18 mouse cellular contexts compared by ENCODE assay signal in genomic region chr2:152177806-152178170, GRCm38 (mm10). TPM values are rescaled to one million over a fixed set of nuclear protein-coding genes. Genes with fewer than 3 reads are reported as not detected.
DNase-seq lines count a peak whose midpoint lies in the region; ATAC-seq and TF ChIP-seq lines count a peak whose summit lies in the region.
"Had no signal": no experiment of that assay in that cellular context is flagged by ENCODE, and none has a peak within 500 bp of the region (broad histone marks: within the 10 kb centered on the region; RNA-seq: fewer than 3 reads in every experiment).

No protein-coding gene starts in this region.

- peaks cover 14% of the 10 kb centered on the region; the same call in 1 of the 2 replicates for H3K4me1 ChIP-seq in heart, embryonic 13.5 days
- H3K4me1 ChIP-seq in intestine, embryonic 15.5 days (replicated peaks) = peaks cover 9% of the 10 kb centered on the region
- no peaks in the 10 kb centered on the region for H3K4me1 ChIP-seq in intestine, postnatal 0 days (replicated peaks; ENCODE audit: control insufficient read depth, insufficient read depth, low read length)
- peaks cover 4% of the 10 kb centered on the region; the same call in 1 of the 2 replicates for H3K4me1 ChIP-seq in stomach, embryonic 16.5 days (ENCODE audit: control insufficient read depth, insufficient read depth, low read length)
- no peaks in the 10 kb centered on the region for H3K4me1 ChIP-seq in stomach, postnatal 0 days (replicated peaks; ENCODE audit: control insufficient read depth, insufficient read depth)

- TF ChIP-seq CTCF in intestine, postnatal 0 days (IDR thresholded peaks at IDR 0.05; ENCODE audit: low read depth) = no peak
- TF ChIP-seq CTCF in stomach, postnatal 0 days (IDR thresholded peaks at IDR 0.05; ENCODE audit: low read depth) = no peak

- intact Hi-C loops in heart, postnatal 14 days (cut with DNase I) = no loop called here

- H3K9ac ChIP-seq in heart, embryonic 13.5 days = no peak overlapping the region
- no peak overlapping the region for H3K9ac ChIP-seq in intestine, embryonic 15.5 days
- no peak overlapping the region for H3K9ac ChIP-seq in intestine, postnatal 0 days (ENCODE audit: low read depth, low read length)
- H3K9ac ChIP-seq in stomach, embryonic 16.5 days (ENCODE audit: low read length) = no peak overlapping the region
- H3K9ac ChIP-seq in stomach, postnatal 0 days (ENCODE audit: low read length) = no peak overlapping the region
- H3K9ac ChIP-seq: embryonic facial prominence, embryonic 13.5 days; forebrain, postnatal 0 days; hindbrain, embryonic 15.5 days had no signal

- TF ChIP-seq EP300 in stomach, postnatal 0 days (optimal IDR thresholded peaks at IDR 0.05) = no peak

- 71% methylated on average over 6 of the region's 6 CpGs for WGBS in heart, embryonic 13.5 days
- 78% methylated on average over 6 of the region's 6 CpGs for WGBS in intestine, embryonic 15.5 days
- WGBS in intestine, postnatal 0 days = 74% methylated on average over 6 of the region's 6 CpGs
- 77% methylated on average over 6 of the region's 6 CpGs for WGBS in stomach, embryonic 16.5 days
- 70% methylated on average over 6 of the region's 6 CpGs for WGBS in stomach, postnatal 0 days

- no peak for ATAC-seq in heart, embryonic 13.5 days (ENCODE audit: extremely low read depth, insufficient number of reproducible peaks, low FRiP score, low TSS enrichment)
- no peak for ATAC-seq in intestine, embryonic 15.5 days
- ATAC-seq in intestine, postnatal 0 days = no peak
- ATAC-seq in stomach, embryonic 16.5 days (ENCODE audit: insufficient read depth, low FRiP score) = no peak
- ATAC-seq in stomach, postnatal 0 days (ENCODE audit: low FRiP score, low TSS enrichment) = no peak
- ATAC-seq: midbrain, embryonic 16.5 days; Patski had no signal

- no peaks in the 10 kb centered on the region for H3K9me3 ChIP-seq in heart, embryonic 13.5 days
- H3K9me3 ChIP-seq in intestine, embryonic 15.5 days = no peaks in the 10 kb centered on the region
- no peaks in the 10 kb centered on the region for H3K9me3 ChIP-seq in intestine, postnatal 0 days (ENCODE audit: control insufficient read depth)
- no peaks in the 10 kb centered on the region for H3K9me3 ChIP-seq in stomach, embryonic 16.5 days (replicated peaks; ENCODE audit: control insufficient read depth, low read length)
- H3K9me3 ChIP-seq in stomach, postnatal 0 days (ENCODE audit: control insufficient read depth, low read length) = no peaks in the 10 kb centered on the region
- H3K9me3 ChIP-seq: embryonic facial prominence, embryonic 13.5 days; hindbrain, embryonic 15.5 days had no signal

- H3K4me2 ChIP-seq in heart, embryonic 13.5 days = 0 out of 2 replicates have a peak overlapping the region, but pooled peaks have one; percentile 57
- peak overlapping the region; percentile 51; the same call in 1 of the 2 replicates for H3K4me2 ChIP-seq in intestine, embryonic 15.5 days (replicated peaks)
- no peak overlapping the region; the same call in 1 of the 2 replicates for H3K4me2 ChIP-seq in intestine, postnatal 0 days (replicated peaks; ENCODE audit: low read depth)
- 0 out of 2 replicates have a peak overlapping the region, but pooled peaks have one; percentile 32 for H3K4me2 ChIP-seq in stomach, embryonic 16.5 days (ENCODE audit: low read depth, low read length)
- no peak overlapping the region for H3K4me2 ChIP-seq in stomach, postnatal 0 days (replicated peaks; ENCODE audit: low read depth)

- no peak for DNase-seq in heart, postnatal 14 days
- no peak for DNase-seq in stomach, postnatal 0 days (ENCODE audit: low spot score)
- DNase-seq in natural killer cell, adult 2 months (ENCODE audit: low spot score in 2 of 2) = no peak
- DNase-seq: cerebellum, adult 9-10 months; forebrain, postnatal 0 days; layer of hippocampus, adult 9-11 months; left cerebral cortex, postnatal 4 days; thymus, postnatal 36 days had no signal

- no peaks in the 10 kb centered on the region for H3K36me3 ChIP-seq in heart, embryonic 13.5 days
- H3K36me3 ChIP-seq in intestine, embryonic 15.5 days = no peaks in the 10 kb centered on the region
- H3K36me3 ChIP-seq in intestine, postnatal 0 days (ENCODE audit: control insufficient read depth, insufficient read depth) = no peaks in the 10 kb centered on the region
- H3K36me3 ChIP-seq in stomach, embryonic 16.5 days (ENCODE audit: control insufficient read depth, insufficient read depth, low read length) = no peaks in the 10 kb centered on the region
- H3K36me3 ChIP-seq in stomach, postnatal 0 days (ENCODE audit: control insufficient read depth, insufficient read depth, low read length) = no peaks in the 10 kb centered on the region
- H3K36me3 ChIP-seq: embryonic facial prominence, embryonic 13.5 days; hindbrain, embryonic 15.5 days had no signal

- no peak overlapping the region for H3K4me3 ChIP-seq in heart, embryonic 13.5 days
- no peak overlapping the region for H3K4me3 ChIP-seq in intestine, embryonic 15.5 days (replicated peaks)
- H3K4me3 ChIP-seq in intestine, postnatal 0 days (ENCODE audit: low read depth, low read length) = no peak overlapping the region
- no peak overlapping the region for H3K4me3 ChIP-seq in stomach, embryonic 16.5 days (replicated peaks; ENCODE audit: low read length)
- no peak overlapping the region for H3K4me3 ChIP-seq in stomach, postnatal 0 days (ENCODE audit: low read depth, low read length)
- H3K4me3 ChIP-seq: hindbrain, embryonic 15.5 days; left cerebral cortex, adult 2 months had no signal

- H3K27ac ChIP-seq in heart, embryonic 13.5 days (replicated peaks) = 0 out of 2 replicates have a peak overlapping the region, but pooled peaks have one; percentile 20
- no peak overlapping the region for H3K27ac ChIP-seq in intestine, embryonic 15.5 days
- H3K27ac ChIP-seq in intestine, postnatal 0 days (ENCODE audit: low read depth, low read length) = no peak overlapping the region
- no peak overlapping the region for H3K27ac ChIP-seq in stomach, embryonic 16.5 days (ENCODE audit: low read length)
- H3K27ac ChIP-seq in stomach, postnatal 0 days (replicated peaks) = no peak overlapping the region
- H3K27ac ChIP-seq: embryonic facial prominence, embryonic 13.5 days; hindbrain, embryonic 15.5 days; left cerebral cortex, adult 2 months had no signal

- no peaks in the 10 kb centered on the region for H3K27me3 ChIP-seq in heart, embryonic 13.5 days (replicated peaks)
- no peaks in the 10 kb centered on the region for H3K27me3 ChIP-seq in intestine, embryonic 15.5 days (replicated peaks)
- no peaks in the 10 kb centered on the region for H3K27me3 ChIP-seq in intestine, postnatal 0 days (replicated peaks; ENCODE audit: control insufficient read depth, insufficient read depth, low read length)
- no peaks in the 10 kb centered on the region for H3K27me3 ChIP-seq in stomach, embryonic 16.5 days (ENCODE audit: control insufficient read depth, insufficient read depth, low read length)
- H3K27me3 ChIP-seq in stomach, postnatal 0 days (ENCODE audit: control insufficient read depth, insufficient read depth, low read length) = no peaks in the 10 kb centered on the region
- H3K27me3 ChIP-seq: hindbrain, embryonic 15.5 days had no signal

RNA-seq across cellular contexts. Expression of gene Tcf15, which starts 34.4 kb away (rescaled TPM):
- polyA plus RNA-seq in heart, embryonic 13.5 days (2015; fragmentation: Nextera tagmentation; extraction: Ambion mirVana) = 9.2 and 9.4 TPM in 2 replicates
- total RNA-seq in heart, postnatal 14 days (2021) = 10 to 100 TPM; 40.0 to 43.0 TPM
- polyA plus RNA-seq in intestine, embryonic 15.5 days (2015; fragmentation: Nextera tagmentation; extraction: Ambion mirVana) = 10.3 and 10.4 TPM in 2 replicates
- 3.2 and 4.5 TPM in 2 replicates for polyA plus RNA-seq in intestine, postnatal 0 days (2015; fragmentation: Nextera tagmentation; extraction: Ambion mirVana)
- polyA plus RNA-seq in stomach, embryonic 16.5 days (2015; fragmentation: Nextera tagmentation; extraction: Ambion mirVana) = 3.0 and 5.7 TPM in 2 replicates
- 2.5 and 3.1 TPM in 2 replicates for polyA plus RNA-seq in stomach, postnatal 0 days (2015; fragmentation: Nextera tagmentation; extraction: Ambion mirVana)
- polyA plus RNA-seq: C2C12, Patski had no signal

RNA-seq across cellular contexts. Expression of gene Csnk2a1, which starts 48.9 kb away (rescaled TPM):
- polyA plus RNA-seq in heart, embryonic 13.5 days (2015; fragmentation: Nextera tagmentation; extraction: Ambion mirVana) = 52.5 and 71.1 TPM in 2 replicates
- 100 to 1,000 TPM in 1 of 2 experiments, 10 to 100 TPM in 1; 98.1 to 101 TPM for total RNA-seq in heart, postnatal 14 days (2021)
- 79.3 and 92.3 TPM in 2 replicates for polyA plus RNA-seq in intestine, embryonic 15.5 days (2015; fragmentation: Nextera tagmentation; extraction: Ambion mirVana)
- polyA plus RNA-seq in intestine, postnatal 0 days (2015; fragmentation: Nextera tagmentation; extraction: Ambion mirVana) = 74.7 and 83.2 TPM in 2 replicates
- polyA plus RNA-seq in stomach, embryonic 16.5 days (2015; fragmentation: Nextera tagmentation; extraction: Ambion mirVana) = 74.1 and 78.3 TPM in 2 replicates
- polyA plus RNA-seq in stomach, postnatal 0 days (2015; fragmentation: Nextera tagmentation; extraction: Ambion mirVana) = 54.1 and 60.7 TPM in 2 replicates

Comparison
In these comparisons a context has a peak if more than half of its experiments do, and no peak if none do; other contexts are left out.
1. H3K4me2 ChIP-seq: peak in heart, embryonic 13.5 days (single experiment), intestine, embryonic 15.5 days (single experiment) and stomach, embryonic 16.5 days (single experiment); none in intestine, postnatal 0 days (single experiment) and stomach, postnatal 0 days (single experiment).